Mouse (Mus musculus) layer of hippocampus, postnatal 10 days (tissue): Measurements from ENCODE around the gene Rbm6. TPM values are rescaled to one million over a fixed set of nuclear protein-coding genes. Genes with fewer than 3 reads are reported as not detected.

Experiments used
- DNase-seq, 2 experiments: peaks; one replicate each; pipeline ENCODE4 v3.0.0; 2021; ENCODE audit warnings: low spot score in 2 of 2
- total RNA-seq, 2 experiments: library from RNA; stranded (reverse); gene quantifications; 2 replicates each; pipeline ENCODE4 v1.2.3; 2021

The Rbm6 gene
- total RNA-seq, 2 experiments from 2014 or later, result 59.4 to 68.4 TPM

DNA sequence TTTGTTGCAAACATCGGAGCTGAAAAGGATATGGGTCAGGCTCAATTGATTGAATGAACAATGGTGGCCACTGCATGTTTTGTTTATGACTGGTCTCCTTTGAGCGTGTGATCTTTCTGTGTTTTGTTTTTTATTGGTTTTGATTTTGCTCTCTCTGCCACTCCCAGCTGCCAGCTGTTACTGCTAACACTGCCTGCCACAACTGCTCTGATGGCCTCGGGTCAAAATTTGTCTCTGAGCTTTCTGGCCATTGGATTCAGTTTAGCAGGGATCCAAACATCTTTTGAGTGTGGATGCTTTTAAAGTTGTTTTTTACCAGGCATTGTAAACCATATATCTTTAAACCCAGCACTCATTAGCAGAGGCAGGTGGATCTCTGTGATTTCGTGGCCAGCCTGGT, 7.4 kb upstream of the Rbm6 start:
- DNase-seq, result no peak

DNA sequence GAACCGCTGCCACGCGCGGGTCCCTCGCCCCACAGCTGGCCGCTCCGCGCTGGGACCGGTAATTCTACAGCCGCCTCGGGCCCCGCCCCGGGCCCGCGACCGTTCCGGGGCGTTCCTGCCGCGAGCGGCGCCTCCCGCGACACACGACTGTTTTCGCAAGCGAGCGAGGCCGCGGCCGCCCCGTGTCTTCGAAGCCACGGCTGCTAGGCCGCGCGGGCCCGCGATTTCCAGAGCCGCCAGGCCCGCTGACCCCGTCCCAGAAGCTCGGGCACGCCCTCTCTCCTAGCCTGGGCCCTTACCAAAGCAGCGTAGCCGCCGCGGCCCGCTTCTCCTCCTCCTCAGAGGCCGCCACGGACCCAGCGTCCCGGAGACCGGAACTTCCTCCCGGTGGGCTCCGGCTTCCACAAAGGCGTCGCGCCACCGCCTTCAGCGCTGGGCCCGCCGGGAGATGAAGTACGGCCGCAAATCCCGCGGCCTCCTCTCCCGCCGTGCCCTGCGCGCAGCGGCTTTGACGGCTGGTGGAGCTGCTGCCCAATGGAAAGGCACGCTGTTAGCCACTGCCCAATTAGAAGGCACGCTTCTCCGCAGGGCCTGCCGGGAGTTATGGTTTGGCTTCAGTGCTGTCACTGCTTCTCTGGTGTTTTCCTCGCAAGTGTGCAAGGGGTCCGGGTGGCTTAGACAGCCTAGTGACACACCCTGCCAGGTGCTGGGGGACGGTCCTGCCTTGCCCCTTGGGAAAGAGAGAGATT, 513 bp downstream of the Rbm6 start:
- DNase-seq, result peak; percentile 91 to 95

DNA sequence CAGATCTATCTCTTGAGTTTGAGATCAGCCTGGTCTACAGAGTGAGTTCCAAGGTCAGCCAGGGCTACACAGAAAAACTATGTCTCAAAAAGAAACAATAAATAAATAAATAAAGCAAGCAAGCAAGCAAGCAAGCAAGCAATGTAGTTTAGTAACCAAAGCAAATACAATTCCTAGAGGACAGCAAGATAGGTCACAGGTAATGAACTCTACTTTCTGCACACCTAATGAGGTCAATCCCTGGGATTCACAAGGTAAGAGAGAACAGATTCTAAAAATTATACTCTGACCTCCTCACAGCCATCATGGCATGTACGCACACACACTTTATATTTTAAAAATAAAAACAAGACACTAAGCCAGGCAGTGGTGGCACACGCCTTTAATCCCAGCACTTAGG, 7.0 kb downstream of the Rbm6 start:
- DNase-seq, result no peak

DNA sequence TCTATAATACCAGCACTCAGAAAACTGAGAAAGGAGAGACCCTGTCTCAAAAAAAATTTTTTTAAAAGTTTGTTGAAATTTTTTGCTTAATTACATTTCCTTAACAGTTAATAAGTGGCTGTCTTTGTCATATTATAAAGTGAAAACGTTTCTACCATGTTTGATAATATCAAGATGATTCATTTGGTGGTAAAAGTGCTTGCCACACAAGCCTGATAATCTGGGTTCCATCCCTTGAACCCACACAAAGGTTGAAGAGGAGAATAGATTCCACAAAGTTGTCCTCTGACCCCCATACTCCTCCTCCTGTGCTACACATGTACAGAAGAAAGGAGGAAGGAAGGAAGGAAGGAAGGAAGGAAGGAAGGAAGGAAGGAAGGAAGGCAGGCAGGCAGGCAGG, 8.5 kb downstream of the Rbm6 start:
- no peak for DNase-seq

DNA sequence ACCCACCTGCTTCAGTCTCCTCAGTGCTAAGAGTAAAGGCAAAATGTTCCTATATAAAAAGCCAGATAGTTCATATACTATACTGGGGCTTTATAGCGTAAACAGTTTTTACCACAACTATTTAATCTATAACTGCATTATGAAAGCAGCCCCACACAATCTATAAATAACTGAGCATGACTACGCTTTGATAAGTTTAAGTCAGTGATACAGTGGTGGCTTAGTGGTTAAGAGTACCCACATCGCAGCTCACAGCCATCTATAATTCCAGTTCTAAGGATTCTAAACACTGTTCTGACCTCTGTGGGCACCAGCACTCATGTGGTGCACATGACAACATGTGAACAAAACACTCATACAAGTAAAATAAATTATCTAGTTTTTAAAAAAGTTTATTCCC, 14.7 kb downstream of the Rbm6 start:
- DNase-seq, result no peak

DNA sequence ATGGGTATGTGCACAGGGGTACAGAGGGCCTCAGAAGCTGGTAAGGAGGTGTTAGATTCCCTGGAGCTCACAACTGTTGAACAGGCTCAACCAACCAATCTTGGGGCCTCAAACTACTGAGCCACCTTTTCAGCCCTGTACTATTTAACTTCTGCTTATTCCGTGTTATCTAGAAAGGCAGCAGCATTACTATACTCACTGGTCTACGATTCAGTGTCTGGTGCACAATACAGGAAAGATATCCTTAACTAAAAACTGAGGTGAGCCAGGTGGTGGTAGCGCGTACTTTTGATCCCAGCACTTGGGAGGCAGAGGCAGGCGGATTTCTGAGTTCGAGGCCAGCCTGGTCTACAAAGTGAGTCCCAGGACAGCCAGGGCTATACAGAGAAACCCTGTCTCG, 24.1 kb downstream of the Rbm6 start:
- DNase-seq, result no peak

DNA sequence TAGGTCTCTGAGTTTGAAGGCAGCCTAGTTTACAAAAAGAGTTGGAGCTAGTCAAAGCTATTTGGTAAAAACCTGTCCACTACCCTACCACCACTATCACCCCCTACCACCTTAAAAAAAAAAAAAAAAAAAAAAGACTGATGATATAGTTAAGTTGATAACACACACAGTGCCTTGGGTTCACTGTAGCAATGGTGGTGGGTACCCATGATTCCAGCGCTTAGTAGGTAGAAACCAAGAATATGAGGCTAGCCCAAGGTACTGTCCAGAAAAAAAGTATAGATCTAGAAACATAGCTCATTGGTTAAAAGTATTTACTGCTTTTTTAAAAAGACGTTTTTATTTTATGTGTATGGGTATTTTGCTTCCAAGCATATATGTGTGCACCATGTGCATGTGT, 30.3 kb downstream of the Rbm6 start:
- no peak for DNase-seq

DNA sequence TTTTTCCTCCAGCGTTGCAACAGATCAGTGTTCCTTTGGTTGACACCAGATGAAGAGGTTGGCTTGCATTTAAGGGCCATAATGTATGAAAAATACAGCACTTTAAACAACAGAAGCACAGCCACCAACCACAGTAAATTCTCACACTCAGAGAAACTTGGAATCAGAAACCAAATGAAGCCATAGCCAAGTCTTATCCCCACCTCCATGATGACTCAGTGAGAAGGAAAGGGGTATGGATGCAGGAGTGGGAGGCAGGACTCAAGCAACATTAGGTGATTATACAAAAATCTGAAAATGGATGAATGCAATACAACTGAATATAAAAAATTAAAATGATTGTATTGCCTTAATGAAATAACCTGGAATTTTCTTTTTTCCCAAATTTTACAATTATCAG, 34.2 kb downstream of the Rbm6 start:
- no peak for DNase-seq

DNA sequence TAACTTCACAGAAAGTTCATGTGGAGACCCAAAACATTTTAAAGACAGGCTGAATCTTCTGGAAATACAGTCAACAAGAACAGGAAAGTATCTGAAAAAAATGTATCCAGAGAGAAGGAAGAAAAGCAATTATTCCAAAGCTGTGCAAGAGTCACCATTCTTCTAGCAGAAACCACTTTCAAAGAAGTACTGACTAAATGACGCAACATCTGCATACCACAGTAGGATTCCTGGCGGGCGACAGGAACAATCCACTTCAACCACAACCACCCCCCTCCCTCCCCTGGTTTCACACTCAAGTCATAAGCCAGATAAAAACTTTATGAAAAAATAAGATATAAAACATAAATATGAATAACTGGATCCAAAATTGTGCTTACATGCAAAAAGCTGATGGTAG, 39.2 kb downstream of the Rbm6 start:
- no peak for DNase-seq

DNA sequence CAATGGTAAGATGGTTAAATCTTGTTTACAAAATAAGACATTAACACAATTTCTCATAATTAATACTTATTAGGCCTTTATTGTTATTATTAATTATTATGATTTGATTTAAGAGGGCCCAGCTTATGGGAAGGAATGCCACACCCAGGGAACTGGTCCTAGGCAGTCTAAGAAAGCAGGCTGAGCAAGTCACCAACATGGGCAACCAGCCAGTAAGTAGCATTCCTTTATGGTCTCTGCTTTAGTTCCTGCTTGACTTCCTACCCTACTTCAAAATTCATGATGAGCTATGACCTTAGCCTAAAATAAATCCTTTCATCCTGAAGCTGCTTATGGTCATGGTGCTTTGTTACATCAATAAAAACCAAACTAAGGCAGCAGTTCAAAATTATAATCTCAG, 41.3 kb downstream of the Rbm6 start:
- DNase-seq, result no peak

DNA sequence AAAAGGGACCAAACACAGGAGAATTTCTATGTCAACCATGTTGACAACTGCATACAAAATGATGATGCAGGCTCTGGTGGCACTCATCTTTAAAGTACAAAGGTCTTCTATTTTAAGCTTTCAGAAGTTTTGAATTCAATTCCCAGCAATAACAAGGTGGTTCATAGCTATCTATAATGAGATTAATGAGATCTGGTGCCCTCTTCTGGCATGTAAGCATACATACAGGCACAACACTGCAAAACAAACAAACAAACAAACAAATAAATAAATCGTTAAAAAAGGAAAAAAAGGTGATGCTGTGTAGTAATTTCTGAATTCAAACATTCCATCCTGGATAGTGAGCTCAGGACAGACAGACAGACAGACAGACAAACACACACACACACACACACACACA, 60.9 kb downstream of the Rbm6 start:
- no peak for DNase-seq

DNA sequence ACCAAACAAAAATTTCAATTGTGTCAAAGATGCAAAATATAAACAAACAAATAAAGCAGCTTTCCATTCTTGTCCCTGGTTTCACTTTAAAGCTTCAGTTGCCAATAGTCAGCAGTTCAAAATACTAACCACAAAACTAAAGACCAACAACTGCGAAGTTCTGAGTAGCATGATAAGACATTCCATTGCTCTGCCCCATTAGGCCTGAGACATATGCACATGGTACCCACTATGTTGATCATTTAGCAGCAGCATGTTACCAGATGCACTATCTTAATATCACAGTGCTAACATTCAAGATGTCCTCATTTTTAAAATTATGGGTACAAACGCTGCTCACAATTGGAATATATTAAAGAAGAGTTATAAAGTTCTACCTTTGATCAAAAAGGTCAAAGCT, 62.1 kb downstream of the Rbm6 start:
- DNase-seq, result no peak

DNA sequence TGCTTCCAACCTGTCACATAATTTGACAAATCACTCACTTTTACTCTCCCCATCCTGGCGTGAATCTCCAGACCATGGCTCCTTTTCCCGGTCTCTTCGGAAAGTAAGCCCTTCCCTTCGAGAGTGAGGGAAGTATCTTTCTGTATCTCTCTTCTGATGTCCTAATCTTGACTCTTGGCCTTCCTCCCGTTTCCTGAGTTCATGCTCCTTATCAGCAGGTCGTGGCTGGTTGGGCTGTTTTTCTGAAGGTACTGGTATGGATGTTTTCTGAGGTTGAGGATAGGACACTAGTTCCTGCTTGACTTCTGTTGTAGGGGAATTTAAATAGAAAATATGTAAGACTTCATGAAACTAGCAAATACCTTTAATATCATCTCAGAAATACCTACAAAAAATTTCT, 81.3 kb downstream of the Rbm6 start:
- no peak for DNase-seq

DNA sequence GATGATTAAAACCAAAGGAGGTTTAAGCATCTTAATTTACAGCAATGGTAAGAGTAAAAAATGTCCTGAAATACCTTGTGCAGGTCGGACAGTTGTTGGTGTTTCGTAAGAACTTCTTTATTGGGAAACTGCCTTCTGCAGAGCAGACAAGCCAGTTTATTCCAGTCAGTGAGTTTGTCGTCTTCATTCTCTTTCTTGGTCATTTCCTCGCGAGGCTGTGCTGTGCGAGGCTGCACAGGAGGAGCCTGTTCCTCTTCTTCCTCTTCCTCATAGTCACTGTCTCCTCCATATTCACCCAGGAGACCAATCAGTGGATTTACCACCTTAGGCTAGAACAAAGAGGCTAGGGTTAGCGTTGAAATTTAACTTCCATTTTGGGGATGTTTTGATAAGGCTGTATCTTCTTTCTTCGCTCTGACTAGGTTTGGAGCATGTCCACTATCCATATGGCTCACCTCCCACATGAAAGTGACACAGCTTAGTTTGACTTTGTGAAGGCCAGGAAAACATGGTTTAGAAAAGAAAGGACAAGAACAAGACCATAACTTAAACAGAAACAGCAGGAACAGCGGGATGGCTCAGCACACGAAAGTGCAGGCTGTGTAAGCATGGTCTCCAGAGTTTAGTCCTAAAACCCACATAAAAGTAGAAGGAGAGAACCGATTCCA, 90.4 kb downstream of the Rbm6 start:
- DNase-seq, result no peak

DNA sequence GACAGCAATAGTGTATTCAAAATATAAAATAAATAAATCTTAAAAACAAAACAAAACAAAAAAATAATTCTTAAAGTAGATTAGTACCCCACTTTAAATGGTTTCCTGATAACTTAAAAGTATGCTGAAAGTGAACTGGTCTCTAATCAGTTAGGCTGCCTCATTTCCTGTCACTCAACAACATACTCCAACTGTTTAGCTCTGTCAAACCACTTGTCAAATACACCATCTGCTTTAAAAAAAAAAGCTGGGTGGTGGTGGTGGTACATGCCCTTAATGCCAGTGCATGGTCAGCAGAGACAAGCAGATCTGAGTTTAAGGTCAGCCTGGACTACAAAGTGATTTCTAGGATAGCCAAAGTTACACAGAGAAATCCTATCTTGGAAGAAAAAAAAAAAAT, 96.2 kb downstream of the Rbm6 start:
- no peak for DNase-seq

DNA sequence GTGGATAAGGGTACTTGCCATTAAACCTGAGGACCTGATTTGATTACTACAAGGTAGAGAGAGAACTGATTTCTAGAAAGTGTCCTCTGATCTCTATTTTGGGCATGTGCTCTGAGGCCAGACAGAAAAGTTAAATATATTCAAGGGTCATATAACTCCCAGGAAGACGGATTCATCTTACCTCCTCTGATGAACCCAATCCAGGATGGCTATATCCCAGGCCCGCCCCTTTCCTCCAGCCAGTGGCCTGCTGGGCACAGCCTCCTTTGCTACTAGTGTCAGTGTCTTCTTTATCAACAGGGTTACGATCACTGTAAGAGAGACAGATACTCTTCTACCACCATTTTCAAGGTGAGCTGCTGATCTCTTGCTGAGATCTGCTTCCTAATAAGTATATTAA, 98.6 kb downstream of the Rbm6 start:
- no peak for DNase-seq

DNA sequence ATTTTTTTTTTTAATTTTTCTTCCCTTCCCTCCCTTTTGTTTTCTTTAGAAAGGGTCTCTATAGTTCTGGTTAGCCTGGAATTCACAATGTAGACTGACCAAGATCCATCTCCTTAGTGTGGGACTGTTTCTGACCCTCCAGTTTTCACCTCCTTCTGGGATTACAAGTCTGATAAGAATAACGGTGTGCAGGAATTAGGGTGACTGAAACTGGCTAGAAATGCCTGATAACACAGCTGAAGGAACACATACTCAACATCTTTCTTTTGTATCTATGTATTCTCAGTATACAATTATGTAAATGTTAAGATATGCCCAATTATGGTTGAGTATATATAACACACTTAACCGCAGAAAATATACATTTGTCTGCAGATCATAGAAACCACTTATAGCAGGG, 101.3 kb downstream of the Rbm6 start:
- DNase-seq, result no peak

DNA sequence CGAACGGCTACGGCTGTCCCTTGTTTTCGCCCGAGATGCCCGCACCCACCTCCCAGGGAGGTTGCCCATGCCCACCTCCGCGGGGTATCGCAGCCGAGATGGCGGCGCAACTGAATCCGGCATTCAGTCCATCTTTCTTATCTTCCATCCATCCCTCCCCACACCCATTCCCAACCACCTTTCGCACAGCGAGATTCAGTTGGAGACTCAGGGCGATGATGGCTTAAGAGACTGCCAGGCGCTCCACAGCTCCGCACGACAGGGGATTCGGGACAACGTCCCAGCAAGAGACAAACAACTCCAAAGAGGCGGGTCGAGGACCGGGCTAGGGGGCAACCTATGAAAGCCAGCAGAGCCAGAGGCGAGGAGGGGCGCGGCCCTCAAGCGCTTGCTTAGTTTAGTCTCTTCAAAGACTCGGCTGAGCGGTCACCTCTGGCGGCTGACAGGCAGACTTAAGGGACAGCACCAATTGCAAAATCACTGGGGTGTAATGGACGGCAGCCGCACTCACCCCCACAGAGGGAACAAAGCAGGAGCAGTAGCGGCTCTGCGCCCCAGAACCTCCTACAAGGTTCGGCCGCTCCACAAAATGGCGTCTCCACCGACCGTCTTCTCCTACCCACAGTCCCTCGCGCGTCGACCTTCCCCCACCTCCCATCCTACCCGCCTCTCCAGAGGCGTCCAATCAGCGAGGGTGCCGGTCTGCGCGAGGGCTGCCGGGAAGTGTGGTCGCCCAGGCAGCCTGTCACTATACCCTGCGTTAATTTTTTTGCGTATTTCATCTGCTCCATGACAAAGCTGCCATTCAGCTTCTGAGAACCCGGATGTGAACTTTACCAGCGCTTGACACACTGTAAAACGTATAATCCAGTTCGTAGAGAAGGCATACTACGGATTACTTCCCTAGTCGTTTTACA, 102.4 kb downstream of the Rbm6 start, which contains the start of gene Rbm5:
Gene Rbm5, minus strand, starts transcription at position 623 of the 917 bp plus-strand sequence.
- peak; percentile 91 to 92 for DNase-seq

DNA sequence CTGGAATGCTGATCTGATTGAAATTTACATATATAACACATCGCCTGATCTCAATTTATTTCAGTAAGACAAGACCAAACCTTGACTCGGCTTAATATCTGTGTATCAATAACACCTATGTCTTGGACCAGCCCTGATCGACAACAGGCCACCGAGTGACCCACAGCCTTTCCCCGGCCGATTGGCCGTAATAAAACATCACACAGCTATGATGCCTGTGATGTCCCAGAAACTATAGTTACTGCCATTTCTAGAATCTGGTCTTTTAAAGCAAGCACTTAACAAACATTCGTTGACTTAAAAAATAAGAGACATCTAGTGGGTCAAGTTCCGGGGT, 103.0 kb downstream of the Rbm6 start:
- DNase-seq, result peak in 1 of 2 experiments; percentile 9

DNA sequence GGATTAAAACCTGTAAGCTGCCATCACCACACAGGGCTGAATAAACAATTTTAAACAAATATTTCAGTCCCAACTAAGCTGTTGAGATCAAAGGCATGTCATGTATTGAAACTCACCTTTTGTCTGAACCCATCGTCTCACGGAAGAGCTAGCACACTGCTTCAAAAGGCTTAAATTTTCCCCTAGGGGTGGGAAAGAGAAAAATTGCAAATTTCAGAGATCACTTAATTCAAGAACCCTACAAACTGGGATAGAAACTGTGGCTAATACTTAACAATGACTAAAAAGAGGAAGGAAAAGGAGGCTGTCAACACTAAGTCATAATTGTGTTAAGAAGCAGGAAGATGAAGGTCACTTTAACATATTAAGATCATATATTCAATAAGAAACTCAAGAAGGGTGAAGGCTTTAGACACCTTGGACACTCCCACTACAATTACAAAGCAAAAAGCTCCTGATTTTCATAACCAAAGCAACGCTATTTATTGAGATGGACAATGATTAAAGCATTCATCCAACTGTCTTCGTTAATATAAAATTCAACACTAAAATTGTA, 103.5 kb downstream of the Rbm6 start:
- no peak for DNase-seq

DNA sequence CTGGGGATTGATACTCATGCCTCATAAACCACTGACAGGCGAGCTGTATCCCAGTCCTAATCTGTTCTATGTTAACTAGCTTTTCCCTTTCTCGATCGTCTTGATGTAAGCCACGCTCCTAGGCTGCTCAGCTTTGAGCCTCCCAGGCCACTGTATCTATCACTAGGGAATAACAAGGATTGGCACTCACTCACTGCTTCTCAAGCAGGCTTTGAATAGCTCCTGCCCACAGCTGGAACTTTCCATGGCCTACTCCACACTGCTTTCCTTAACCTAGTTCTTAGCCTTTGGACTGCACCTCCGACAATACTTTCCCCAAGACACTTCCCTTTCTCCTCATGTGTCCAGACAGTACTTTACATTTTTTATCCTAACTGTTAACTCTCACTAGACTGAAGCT, 104.2 kb downstream of the Rbm6 start:
- no peak for DNase-seq

DNA sequence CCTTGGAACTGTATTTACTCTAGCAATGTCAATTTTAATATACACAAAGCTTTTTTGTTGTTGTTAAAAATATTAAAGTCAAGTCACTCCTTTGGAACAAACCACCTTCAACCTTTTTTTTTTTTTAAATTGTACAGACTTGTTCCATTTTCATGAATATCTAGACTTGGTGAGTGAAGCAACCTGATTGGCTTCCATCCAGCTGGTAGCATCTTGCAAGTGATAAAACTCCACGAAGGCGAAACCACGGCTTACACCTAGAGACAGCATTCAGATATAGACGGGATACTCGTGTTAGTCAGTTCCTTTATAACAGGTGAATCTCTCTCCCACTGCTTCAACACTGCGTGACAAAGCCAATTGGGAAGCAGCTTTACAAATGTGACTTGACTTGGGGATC, 113.4 kb downstream of the Rbm6 start:
- no peak for DNase-seq
